Comparison of ENCODE assay signal across 8 mouse cellular contexts in genomic region chr1:181211403-181211919, GRCm38 (mm10). TPM values are rescaled to one million over a fixed set of nuclear protein-coding genes. Genes with fewer than 3 reads are reported as not detected.
DNase-seq lines count a peak whose midpoint lies in the region; ATAC-seq and TF ChIP-seq lines count a peak whose summit lies in the region.

No protein-coding gene starts in this region.

- H3K27ac ChIP-seq in kidney, adult 2 months (ENCODE audit: insufficient read depth, low read depth, low read length): peak overlapping the region; percentile 88
- no peak overlapping the region for H3K27ac ChIP-seq in ES-Bruce4 (ENCODE audit: insufficient read depth, low read length)
- peak overlapping the region; percentile 86 for H3K27ac ChIP-seq in embryonic facial prominence, embryonic 11.5 days (replicated peaks; ENCODE audit: low read depth, low read length)
- H3K27ac ChIP-seq in hindbrain, embryonic 15.5 days (replicated peaks): peak overlapping the region; percentile 94
- peak overlapping the region; percentile 93 for H3K27ac ChIP-seq in lung, embryonic 16.5 days (ENCODE audit: low read length)

- no peak for TF ChIP-seq EP300 in ES-Bruce4 (IDR thresholded peaks at IDR 0.05; ENCODE audit: insufficient read depth, low read depth, low read length)

- no peak for DNase-seq in kidney, adult 2 months
- no peak for DNase-seq in kidney, adult 9 months
- DNase-seq in embryonic facial prominence, embryonic 11.5 days (ENCODE audit: low spot score): peak; percentile 38
- DNase-seq in frontal cortex, postnatal 10 days (ENCODE audit: low spot score in 2 of 2): no peak

- H3K4me1 ChIP-seq in kidney, adult 2 months (ENCODE audit: control insufficient read depth, insufficient read depth, low read length): peaks cover 10% of the 10 kb centered on the region; the same call in 1 of the 2 replicates
- H3K4me1 ChIP-seq in ES-Bruce4 (ENCODE audit: control insufficient read depth, insufficient read depth, low read length): no peaks in the 10 kb centered on the region
- no peaks in the 10 kb centered on the region; the same call in 1 of the 2 replicates for H3K4me1 ChIP-seq in embryonic facial prominence, embryonic 11.5 days (ENCODE audit: control insufficient read depth, insufficient read depth, low read length)
- H3K4me1 ChIP-seq in hindbrain, embryonic 15.5 days (replicated peaks): peaks cover 32% of the 10 kb centered on the region
- peaks cover 14% of the 10 kb centered on the region for H3K4me1 ChIP-seq in lung, embryonic 16.5 days (replicated peaks; ENCODE audit: control insufficient read depth, insufficient read depth, low read length)

- WGBS in kidney, adult 2 months: under 1% methylated on average over 42 of the region's 72 CpGs
- WGBS in embryonic facial prominence, embryonic 11.5 days: 0% methylated on average over 11 of the region's 72 CpGs
- 0% methylated on average over 25 of the region's 72 CpGs for WGBS in hindbrain, embryonic 15.5 days
- 2% methylated on average over 7 of the region's 72 CpGs for WGBS in lung, embryonic 16.5 days

- H3K9ac ChIP-seq in ES-Bruce4 (ENCODE audit: low read depth, poor library complexity, severe bottlenecking): peak overlapping the region; percentile 99
- H3K9ac ChIP-seq in embryonic facial prominence, embryonic 11.5 days (replicated peaks; ENCODE audit: low read length): peak overlapping the region; percentile 96
- H3K9ac ChIP-seq in hindbrain, embryonic 15.5 days: peak overlapping the region; percentile 95
- H3K9ac ChIP-seq in lung, embryonic 16.5 days (ENCODE audit: low read length): peak overlapping the region; percentile 98

- H3K27me3 ChIP-seq in kidney, adult 2 months (replicated peaks; ENCODE audit: control insufficient read depth, insufficient read depth, low read length): no peaks in the 10 kb centered on the region
- no peaks in the 10 kb centered on the region for H3K27me3 ChIP-seq in ES-Bruce4 (ENCODE audit: control insufficient read depth, insufficient read depth, low read length, poor library complexity, severe bottlenecking)
- no peaks in the 10 kb centered on the region for H3K27me3 ChIP-seq in embryonic facial prominence, embryonic 11.5 days (ENCODE audit: control insufficient read depth, insufficient read depth, low read length)
- H3K27me3 ChIP-seq in hindbrain, embryonic 15.5 days: no peaks in the 10 kb centered on the region
- no peaks in the 10 kb centered on the region for H3K27me3 ChIP-seq in lung, embryonic 16.5 days (ENCODE audit: control insufficient read depth, insufficient read depth, low read depth, low read length)

- H3K4me3 ChIP-seq in kidney, adult 2 months (ENCODE audit: insufficient read depth, low read depth, low read length): peak overlapping the region; percentile 67
- H3K4me3 ChIP-seq in ES-Bruce4 (ENCODE audit: low read depth, low read length): peak overlapping the region; percentile 91
- peak overlapping the region; percentile 72 for H3K4me3 ChIP-seq in embryonic facial prominence, embryonic 11.5 days (ENCODE audit: low read depth, low read length)
- H3K4me3 ChIP-seq in hindbrain, embryonic 15.5 days: peak overlapping the region; percentile 92
- peak overlapping the region; percentile 98 for H3K4me3 ChIP-seq in lung, embryonic 16.5 days (ENCODE audit: low read length)

- H3K4me2 ChIP-seq in embryonic facial prominence, embryonic 11.5 days (ENCODE audit: low read depth, low read length): peak overlapping the region; percentile 83
- peak overlapping the region; percentile 80 for H3K4me2 ChIP-seq in hindbrain, embryonic 15.5 days
- H3K4me2 ChIP-seq in lung, embryonic 16.5 days (ENCODE audit: low read depth, low read length): peak overlapping the region; percentile 84

- no peaks in the 10 kb centered on the region for H3K9me3 ChIP-seq in ES-Bruce4 (replicated peaks; ENCODE audit: control insufficient read depth, insufficient read depth, low read length, poor library complexity, severe bottlenecking)
- H3K9me3 ChIP-seq in embryonic facial prominence, embryonic 11.5 days (replicated peaks; ENCODE audit: control insufficient read depth, low read length): no peaks in the 10 kb centered on the region
- no peaks in the 10 kb centered on the region for H3K9me3 ChIP-seq in hindbrain, embryonic 15.5 days
- no peaks in the 10 kb centered on the region for H3K9me3 ChIP-seq in lung, embryonic 16.5 days (ENCODE audit: control insufficient read depth, low read length)

- no peak for ATAC-seq in embryonic facial prominence, embryonic 11.5 days (replicated peaks; ENCODE audit: insufficient number of reproducible peaks, low FRiP score, low TSS enrichment, low read depth)
- ATAC-seq in hindbrain, embryonic 15.5 days (ENCODE audit: low FRiP score, low read depth): peak; percentile 21; the same call in 1 of the 2 replicates
- ATAC-seq in lung, embryonic 16.5 days (ENCODE audit: low read depth): peak; percentile 51
- ATAC-seq in megakaryocyte-erythroid progenitor cell, adult 5-6 weeks (replicated peaks; ENCODE audit: low FRiP score, low TSS enrichment, poor library complexity, severe bottlenecking): no peak

- H3K36me3 ChIP-seq in kidney, adult 2 months (ENCODE audit: control insufficient read depth, insufficient read depth, low read length): peaks cover 2% of the 10 kb centered on the region; the same call in 1 of the 2 replicates
- peaks cover 9% of the 10 kb centered on the region for H3K36me3 ChIP-seq in ES-Bruce4 (ENCODE audit: control insufficient read depth, insufficient read depth, low read length, poor library complexity, severe bottlenecking)
- H3K36me3 ChIP-seq in embryonic facial prominence, embryonic 11.5 days (replicated peaks; ENCODE audit: control insufficient read depth, insufficient read depth, low read depth, low read length): no peaks in the 10 kb centered on the region; the same call in 1 of the 2 replicates
- peaks cover 12% of the 10 kb centered on the region for H3K36me3 ChIP-seq in hindbrain, embryonic 15.5 days
- H3K36me3 ChIP-seq in lung, embryonic 16.5 days (ENCODE audit: control insufficient read depth, insufficient read depth, low read length): peaks cover 3% of the 10 kb centered on the region

- TF ChIP-seq POLR2A in kidney, adult 2 months (IDR thresholded peaks at IDR 0.05; ENCODE audit: low read depth, low read length): no peak
- no peak for TF ChIP-seq POLR2A in ES-Bruce4 (IDR thresholded peaks at IDR 0.05; ENCODE audit: insufficient read depth, low read length)

- TF ChIP-seq CTCF in kidney, adult 2 months (conservative IDR thresholded peaks at IDR 0.05; ENCODE audit: insufficient read depth, insufficient read length, low read depth, low read length): no peak
- TF ChIP-seq CTCF in ES-Bruce4 (IDR thresholded peaks at IDR 0.05; ENCODE audit: low read depth, low read length): no peak

RNA-seq across cellular contexts. Expression of gene Wdr26, which starts 0.3 kb away (rescaled TPM):
- 28.5 and 32.1 TPM in 2 replicates for polyA plus RNA-seq in kidney, adult 2 months (2012; rRNA removed)
- polyA plus RNA-seq in ES-Bruce4 (2011; ENCODE audit: insufficient read depth, insufficient read length, low read depth, missing spikeins): 163 and 167 TPM in 2 replicates
- polyA plus RNA-seq in embryonic facial prominence, embryonic 11.5 days (2014; fragmentation: Nextera tagmentation; extraction: Ambion mirVana): 28.2 and 32.6 TPM in 2 replicates
- polyA plus RNA-seq in hindbrain, embryonic 15.5 days (2015; fragmentation: Nextera tagmentation; extraction: Ambion mirVana): 33.8 and 34.5 TPM in 2 replicates
- 30.0 and 30.2 TPM in 2 replicates for polyA plus RNA-seq in lung, embryonic 16.5 days (2015; fragmentation: Nextera tagmentation; extraction: Ambion mirVana)
- total RNA-seq in megakaryocyte-erythroid progenitor cell, adult 5-6 weeks (2014; fragmentation: Nextera tagmentation): 93.5 and 155 TPM in 2 replicates
- total RNA-seq in megakaryocyte-erythroid progenitor cell, adult 5-6 weeks (2017): 84.8 and 102 TPM in 2 replicates

Comparison
In these comparisons a context has a peak if more than half of its experiments do, and no peak if none do; other contexts are left out.
1. ATAC-seq: peak in hindbrain, embryonic 15.5 days (single experiment) and lung, embryonic 16.5 days (single experiment); none in embryonic facial prominence, embryonic 11.5 days (single experiment) and megakaryocyte-erythroid progenitor cell, adult 5-6 weeks (single experiment).
2. Peak in every context shown above with its lines, with median percentiles within 50 percentile points of each other: H3K4me3 ChIP-seq, H3K9ac ChIP-seq and H3K4me2 ChIP-seq.